Mouse (Mus musculus): ENCODE measurements around the gene Golt1b.

GRCm38 (mm10) chr6:142394669-142395068 is 7.6 kb downstream of the Golt1b start:
- TF ChIP-seq CTCF (IDR thresholded peaks at IDR 0.05; ENCODE audit: low read depth, low read length) = no peak
- no peak for TF ChIP-seq POLR2A (IDR thresholded peaks at IDR 0.05; ENCODE audit: extremely low read depth, insufficient read depth, low read length)

All from liver, adult 2 months (tissue).